Mouse (Mus musculus): ENCODE measurements around the gene Ifit3. TPM values are rescaled to one million over a fixed set of nuclear protein-coding genes. Genes with fewer than 3 reads are reported as not detected.
"Not testable (repeated sequence)": the region's sequence is repeated elsewhere in the genome, so short reads cannot be mapped to it uniquely, and the experiment has no call there.

Gene Ifit3
- total RNA-seq (2021) = 1 to 10 TPM; 3.8 to 4.0 TPM

DNA sequence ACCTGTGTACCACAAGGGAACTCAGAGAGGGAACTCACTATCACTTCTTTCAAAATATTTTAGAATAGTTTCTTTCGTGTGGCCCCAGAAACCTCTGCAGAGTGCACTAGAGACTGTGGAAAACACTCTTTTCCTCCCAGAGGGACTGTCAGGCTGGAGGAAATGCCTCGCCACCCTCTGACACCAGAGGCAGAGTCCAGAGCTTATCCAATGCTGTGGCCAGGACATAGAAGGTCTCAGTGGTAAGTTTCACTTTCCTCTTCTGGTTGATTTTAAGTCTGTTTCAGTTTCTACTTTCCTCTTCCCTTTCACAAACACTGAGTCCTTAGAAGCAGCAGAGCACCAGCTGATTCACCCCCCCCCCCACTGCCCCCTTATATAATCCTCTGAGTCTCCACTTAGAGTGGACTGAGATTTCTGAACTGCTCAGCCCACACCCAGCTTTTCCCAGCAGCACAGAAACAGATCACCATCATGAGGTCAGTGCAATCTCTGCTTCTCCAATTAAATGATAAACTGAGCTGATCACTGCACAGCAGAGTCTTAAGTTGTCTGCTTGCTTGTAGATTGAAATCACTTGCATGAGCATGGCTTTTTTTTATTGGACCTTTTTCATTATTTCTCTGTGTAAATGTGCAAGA lies at the start of gene Ifit3:
Gene Ifit3 (plus strand): TSS at position 406 of the 641 bp plus-strand sequence.
- intact Hi-C loops (cut with DNase I); DNase-seq (ENCODE audit: low spot score): not testable (repeated sequence)

DNA sequence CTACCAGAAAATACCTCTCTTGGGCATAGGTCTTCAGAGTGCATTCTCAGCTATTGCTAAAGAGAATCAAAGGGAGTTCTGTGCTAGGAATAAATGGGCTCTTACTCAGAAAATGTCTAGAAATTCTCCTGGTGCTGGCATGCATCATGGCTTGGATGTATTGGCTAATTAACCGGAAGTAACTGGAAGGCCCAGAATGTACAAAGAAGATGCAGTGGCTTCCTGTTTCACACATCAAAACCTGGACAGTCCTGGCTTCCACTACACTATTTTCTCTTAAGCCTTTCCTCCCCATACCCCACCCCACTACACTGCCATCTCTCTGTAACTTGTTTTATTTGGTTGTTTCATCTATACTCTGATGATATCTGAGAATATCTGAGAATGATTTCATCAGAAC lies 43.9 kb upstream of the Ifit3 start:
- DNase-seq (ENCODE audit: low spot score) = no peak
- intact Hi-C loops (cut with DNase I) = no loop called here

DNA sequence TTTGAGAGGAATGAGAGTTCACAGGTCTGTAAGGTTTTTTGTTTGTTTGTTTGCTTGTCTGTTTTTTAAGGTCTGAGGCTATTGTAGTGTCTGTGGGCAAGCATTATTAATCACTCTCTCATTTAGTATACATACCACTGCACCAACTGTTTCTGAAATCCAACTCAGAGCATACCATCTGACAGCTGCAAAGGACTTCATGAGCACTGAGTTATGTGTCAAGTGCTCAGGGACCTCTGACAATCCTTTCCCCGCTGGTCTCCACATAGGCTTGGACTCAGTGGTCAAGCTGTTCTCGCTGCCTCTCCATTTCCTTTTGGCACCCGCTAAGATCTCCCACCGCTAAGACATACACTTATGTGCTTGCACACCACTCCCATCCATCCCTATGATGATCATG lies 37.1 kb upstream of the Ifit3 start:
- intact Hi-C loops (cut with DNase I) = loop anchor here (5.0 to 10.0 kb wide), 2 partner anchors 229 to 304 kb away; no protein-coding TSS in a partner anchor
- DNase-seq (ENCODE audit: low spot score) = no peak

DNA sequence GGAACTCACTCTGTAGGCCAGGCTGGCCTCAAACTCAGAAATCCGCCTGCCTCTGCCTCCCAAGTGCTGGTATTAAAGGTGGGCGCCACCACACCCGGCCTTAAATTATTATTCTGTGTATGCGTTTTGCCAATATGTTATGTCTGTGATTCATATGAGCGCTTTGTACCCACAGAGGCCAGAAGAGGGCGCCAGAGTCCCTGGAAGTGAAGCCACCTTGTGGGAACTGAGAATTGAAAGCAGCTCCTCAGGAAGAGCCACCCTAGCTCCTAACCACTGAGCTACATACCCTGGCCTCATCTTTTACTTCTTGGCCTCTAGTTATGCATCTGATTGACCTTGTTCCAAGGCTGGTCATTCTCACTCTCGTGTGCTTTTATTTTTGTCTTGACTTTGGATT lies 35.4 kb upstream of the Ifit3 start:
- intact Hi-C loops (cut with DNase I) = loop anchor here (1.0 to 10.0 kb wide), 4 partner anchors 45 to 306 kb away; no protein-coding TSS in a partner anchor

DNA sequence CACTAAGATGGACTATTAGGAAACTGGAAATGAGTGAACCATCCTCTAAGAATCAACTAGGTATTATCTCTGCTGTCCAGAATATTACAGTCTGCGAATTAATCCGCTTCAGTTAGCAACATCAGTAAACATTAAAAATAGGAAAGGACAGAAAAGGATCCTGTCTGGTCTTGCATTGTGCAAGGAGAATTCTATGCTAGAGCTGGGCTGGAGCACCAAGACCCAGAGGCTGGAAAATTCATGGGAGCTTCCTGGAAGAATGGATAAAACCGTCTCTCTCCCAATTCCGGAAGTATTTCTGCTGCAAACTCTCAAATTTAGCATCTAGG lies 33.2 kb upstream of the Ifit3 start:
- intact Hi-C loops (cut with DNase I) = loop anchor here (2.0 kb wide), 1 partner anchor 215 kb away; no protein-coding TSS in a partner anchor
- no peak for DNase-seq (ENCODE audit: low spot score)

More for the DNA sequence above, 35.4 kb upstream of the Ifit3 start:
- peak; percentile 58 for DNase-seq (ENCODE audit: low spot score)

DNA sequence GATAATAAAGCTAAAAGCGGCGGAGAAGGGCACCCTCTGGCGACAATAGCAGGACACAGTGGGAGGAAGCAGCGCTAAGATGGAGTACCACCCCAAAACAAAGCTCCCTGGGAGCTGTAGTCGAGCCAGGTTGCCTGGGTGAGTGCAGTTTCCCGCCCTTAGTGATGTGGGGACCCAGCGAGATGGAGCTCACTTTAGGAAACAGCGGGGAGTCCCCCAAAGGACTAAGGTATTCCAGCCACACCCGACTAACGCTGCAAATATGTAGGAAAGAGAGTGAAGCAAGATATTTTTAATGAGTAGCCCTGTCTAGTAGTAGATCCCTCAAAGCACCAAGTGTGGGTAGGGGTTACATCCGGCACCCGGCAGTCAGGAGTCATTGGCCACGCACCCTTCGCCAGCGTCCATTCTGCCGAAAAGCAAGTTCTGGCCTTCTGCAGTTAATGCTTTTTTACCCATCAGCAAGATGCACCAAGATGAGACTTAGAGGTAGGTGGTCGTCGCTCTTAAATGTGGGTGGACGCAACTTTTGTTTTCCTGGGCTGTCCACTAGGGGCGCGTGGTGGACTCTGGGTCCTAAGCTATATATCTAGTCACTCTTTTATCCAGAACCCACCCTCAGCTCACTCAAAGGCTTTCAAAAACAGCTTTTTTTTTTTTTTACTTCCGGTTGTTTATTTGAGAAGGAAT lies 32.7 kb upstream of the Ifit3 start, which contains the start of gene Ifit2:
Gene Ifit2 (plus strand): TSS at position 161 of the 690 bp plus-strand sequence.
- intact Hi-C loops (cut with DNase I) = loop anchor here (2.0 kb wide), 1 partner anchor 216 kb away; no protein-coding TSS in a partner anchor

DNA sequence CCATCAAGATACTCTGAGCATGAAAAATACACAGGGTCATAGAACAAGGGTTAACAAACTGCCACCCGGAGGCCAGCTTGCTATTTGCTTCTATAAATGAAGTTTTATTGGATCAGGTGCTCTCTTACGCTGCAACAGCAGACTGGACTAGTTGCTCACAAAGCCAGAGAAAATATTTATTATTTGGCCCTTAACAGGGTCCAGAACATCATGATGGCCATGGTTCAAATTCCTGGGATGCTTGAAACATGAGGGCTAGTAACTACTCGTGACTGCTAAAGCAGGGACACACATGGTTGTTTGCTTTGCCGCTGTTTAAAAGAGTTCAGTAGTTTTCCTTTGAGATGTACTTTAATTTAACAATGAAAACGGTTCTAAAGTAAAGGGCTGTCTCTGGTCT lies 31.4 kb upstream of the Ifit3 start:
- intact Hi-C loops (cut with DNase I) = loop anchor here (2.0 kb wide), 1 partner anchor 217 kb away; no protein-coding TSS in a partner anchor

More for the DNA sequence above, 32.7 kb upstream of the Ifit3 start, which contains the start of gene Ifit2:
- peak; percentile 53 for DNase-seq (ENCODE audit: low spot score)

DNA sequence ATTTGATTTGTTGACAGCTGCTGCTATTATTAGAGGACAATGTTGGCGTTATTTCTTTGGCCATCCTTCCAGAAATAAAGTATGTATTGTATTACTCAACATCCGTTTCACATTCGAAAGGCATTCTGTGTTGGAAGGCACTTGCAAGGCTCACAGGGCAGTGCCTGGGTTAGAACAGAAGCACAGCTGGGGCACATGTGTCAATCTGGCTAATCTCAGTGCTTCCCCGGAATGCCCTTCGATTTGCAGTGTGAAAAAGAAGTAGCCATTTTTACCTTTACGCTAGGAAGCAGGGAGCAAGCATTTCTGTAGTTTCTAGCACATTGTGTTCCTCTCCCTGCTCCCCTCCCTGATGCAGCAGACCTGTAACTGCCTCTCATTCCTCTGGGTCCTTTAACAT lies 30.3 kb upstream of the Ifit3 start:
- intact Hi-C loops (cut with DNase I) = no loop called here
- no peak for DNase-seq (ENCODE audit: low spot score)

More for the DNA sequence above, 31.4 kb upstream of the Ifit3 start:
- DNase-seq (ENCODE audit: low spot score) = no peak

DNA sequence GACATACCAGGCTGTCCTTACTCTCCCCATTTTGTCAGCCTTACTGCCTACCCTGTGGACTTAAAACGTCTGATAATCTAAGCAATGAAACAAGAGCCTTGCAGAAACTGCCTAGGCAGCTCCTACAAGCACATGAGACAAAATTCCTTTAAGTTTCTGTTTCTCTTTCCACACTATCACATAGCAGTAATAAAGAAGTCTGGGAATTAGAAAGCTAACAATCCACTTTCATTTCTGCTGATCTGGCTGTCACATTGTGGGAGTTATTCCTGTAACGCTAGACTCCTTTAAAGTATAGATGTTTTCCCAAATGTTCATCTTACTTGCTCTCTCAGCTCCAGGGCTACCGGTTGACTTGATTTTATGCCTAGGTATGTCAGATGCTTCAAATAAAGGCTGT lies 29.8 kb upstream of the Ifit3 start:
- intact Hi-C loops (cut with DNase I) = no loop called here
- no peak for DNase-seq (ENCODE audit: low spot score)

DNA sequence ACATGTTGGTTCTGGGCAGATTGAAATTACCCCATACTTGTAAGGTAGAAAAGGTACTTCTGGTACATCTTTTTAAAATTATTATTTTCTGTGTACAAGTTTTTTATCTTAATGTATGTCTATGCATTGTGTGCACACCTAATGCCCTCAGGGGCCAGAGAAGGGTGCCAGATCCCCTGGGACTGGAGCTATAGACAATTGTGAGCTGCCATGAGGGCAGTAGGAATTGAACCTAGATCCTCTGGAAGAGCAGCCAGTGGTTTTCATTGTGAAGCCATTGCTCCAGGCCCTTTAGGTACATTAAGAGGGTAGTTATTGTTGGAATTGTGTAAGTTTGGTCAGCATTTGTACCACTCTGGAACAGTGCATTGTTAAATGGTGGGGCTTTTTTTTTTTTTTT lies 29.3 kb upstream of the Ifit3 start:
- intact Hi-C loops (cut with DNase I) = no loop called here
- no peak for DNase-seq (ENCODE audit: low spot score)

DNA sequence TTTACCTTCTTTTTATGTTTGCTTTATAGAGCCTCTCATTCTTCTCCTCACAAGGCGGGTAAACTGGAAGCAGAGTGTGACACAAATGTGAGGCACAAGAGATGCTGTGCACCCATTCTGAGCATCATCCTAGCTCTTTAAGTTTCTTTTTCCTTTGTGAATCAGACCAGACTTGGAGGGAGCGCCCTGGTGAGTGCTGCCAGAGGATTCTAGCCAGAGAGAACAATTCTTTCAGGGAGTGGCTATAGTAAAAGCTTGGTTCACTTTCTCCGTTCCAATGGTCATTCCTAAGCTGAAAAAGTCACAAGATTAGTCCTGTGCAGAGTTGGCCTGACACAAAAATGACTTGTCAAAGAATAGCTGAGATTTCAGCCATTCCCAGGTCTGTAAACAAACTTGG lies 26.7 kb upstream of the Ifit3 start:
- intact Hi-C loops (cut with DNase I) = no loop called here

DNA sequence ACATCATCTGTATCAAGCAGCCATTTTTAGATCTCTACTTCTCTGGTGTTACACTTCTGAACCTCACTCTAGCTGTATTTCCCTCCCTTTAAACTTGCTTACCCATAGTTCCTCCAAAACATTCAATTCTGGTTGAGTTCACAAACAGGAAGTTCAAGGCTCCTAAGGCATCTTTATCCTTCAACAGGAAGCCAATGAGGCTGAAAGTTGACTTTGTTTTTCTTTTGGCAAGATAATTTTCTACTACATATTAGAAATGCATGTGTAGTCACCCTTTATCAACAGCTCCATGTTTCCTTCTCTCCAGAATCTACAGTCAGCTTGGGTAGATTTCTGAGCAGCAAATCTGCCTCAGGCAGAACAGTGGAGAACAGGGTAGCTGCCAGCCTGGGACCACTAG lies 20.8 kb upstream of the Ifit3 start:
- intact Hi-C loops (cut with DNase I) = no loop called here
- DNase-seq (ENCODE audit: low spot score) = no peak

More for the DNA sequence above, 26.7 kb upstream of the Ifit3 start:
- DNase-seq (ENCODE audit: low spot score) = peak; percentile 31

DNA sequence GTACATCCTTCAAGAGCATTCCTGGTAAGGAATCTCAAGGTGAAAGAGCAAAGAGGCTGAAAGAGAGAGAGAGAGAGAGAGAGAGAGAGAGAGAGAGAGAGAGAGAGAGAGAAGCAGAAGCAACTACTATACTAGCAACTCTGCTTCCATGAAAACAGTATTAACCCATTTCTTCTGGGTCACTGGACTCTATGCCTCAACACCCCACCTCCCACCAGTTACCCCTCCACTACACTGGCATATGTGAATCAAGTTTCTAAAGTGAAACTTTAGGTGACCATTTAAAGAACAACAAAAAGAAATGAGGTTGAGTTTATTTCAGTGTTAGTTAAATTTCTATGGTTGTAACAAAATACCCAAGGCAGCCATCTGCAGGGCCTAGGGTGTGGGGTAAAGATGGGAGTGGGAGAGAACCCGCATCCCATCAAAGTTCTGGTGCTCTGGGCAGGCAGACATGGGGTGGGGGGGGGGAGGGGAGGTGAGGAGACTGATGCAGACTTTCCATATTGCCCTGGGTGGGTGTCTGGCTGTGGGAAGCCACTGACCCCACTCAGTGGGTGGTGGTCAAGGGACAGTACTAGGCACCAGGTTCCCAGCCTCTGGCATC lies 17.1 kb upstream of the Ifit3 start:
- no peak for DNase-seq (ENCODE audit: low spot score)
- intact Hi-C loops (cut with DNase I) = no loop called here

DNA sequence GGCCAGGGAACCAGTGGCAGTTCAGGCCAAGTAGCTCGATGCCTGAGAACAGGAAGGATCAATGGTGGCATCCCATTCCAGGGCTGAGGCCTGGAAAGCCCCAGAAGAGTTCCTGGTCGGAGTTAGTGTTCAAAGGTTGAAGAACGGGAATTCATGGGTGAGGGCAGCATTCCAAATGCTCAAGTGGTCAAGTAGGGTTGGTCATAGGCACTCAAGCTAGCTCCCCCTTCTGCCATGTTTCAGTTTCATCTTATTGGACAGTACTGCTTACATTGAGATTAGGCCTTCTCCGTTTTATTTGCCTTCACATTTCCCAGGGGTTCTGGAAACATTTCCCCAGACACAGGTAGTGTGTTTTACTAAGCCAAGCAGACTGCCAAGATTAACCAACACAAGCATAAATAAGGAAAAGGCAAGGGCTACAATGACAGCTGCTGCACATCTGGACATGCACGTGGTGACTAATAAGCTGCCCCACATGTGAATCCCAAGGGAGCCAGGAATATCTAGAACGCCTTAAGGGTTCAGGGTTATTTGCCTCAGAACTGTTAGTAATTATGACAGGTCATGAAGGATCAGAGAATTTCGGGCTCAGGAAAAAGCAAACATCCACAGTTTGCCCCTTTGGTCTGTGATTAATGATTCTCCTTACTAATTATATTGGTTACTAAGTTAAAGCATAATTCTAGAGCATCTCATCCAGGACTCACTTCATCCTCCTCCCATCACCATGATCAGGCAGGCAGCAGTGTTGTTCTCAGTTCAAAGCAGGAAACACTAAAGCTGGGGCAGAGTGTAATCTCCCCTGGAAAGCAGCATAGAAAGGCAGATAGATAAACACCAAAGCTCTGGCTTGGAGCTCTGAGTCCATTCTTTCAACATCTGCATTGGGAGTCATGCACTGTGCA lies 14.1 kb upstream of the Ifit3 start:
- intact Hi-C loops (cut with DNase I) = no loop called here
- no peak for DNase-seq (ENCODE audit: low spot score)

DNA sequence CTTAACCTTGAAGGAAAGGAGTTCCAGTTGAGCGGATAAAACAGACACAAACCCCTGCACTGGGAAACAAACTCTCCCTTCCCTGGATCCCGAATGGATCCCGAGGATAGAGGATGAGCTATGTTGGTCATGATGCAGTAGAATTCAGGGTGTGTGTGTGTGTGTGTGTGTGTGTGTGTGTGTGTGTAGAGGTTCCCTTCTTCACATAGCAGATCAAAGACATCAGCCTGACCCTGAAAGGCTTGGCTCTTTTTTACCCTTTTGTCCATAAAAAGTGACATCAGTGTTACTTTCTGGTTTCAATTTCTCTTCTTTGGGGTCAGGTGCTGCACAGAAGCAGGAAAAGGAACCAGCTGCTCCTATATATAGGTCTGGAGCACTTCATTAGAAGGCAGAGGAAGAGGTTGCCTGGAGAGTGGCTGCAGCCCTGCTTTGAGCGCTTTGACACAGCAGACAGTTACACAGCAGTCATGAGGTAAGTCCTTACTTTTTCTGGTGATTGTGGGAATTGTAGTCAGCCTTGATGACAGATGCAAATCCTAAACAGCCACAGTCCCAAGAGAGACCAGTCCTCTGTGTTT lies 13.3 kb upstream of the Ifit3 start:
- intact Hi-C loops (cut with DNase I) = no loop called here
- no peak for DNase-seq (ENCODE audit: low spot score)

DNA sequence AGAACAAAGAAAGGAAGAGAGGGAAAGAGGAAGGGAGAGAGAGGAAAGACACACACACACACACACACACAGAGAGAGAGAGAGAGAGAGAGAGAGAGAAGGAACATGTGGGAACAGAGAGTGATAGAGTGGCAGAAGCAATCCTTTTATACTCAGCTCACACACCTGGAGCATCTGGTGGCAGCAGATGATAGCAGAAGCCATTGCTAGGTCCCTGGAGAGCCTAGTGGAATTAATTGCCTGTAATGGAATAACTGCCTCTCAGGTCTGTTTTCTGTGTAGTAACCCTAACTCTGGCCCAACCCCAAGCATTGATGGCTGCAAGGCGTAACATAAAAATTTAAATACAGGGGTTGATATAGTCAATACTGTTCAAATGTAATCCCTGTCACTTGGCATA lies 12.3 kb upstream of the Ifit3 start:
- intact Hi-C loops (cut with DNase I) = no loop called here
- DNase-seq (ENCODE audit: low spot score) = no peak

DNA sequence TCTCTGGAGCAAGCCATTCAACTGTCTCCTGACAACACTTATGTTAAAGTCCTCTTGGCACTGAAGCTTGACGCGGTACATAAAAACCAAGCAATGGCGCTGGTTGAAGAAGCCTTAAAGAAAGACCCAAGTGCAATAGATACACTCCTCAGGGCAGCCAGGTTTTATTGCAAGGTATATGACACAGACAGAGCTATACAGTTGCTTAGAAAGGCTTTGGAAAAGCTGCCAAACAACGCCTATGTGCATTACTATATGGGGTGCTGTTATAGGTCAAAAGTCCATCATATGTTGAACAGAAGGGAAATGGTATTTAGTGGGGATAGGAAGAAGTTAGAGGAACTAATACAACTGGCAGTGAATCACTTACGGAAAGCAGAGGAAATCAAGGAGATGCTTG lies 9.7 kb upstream of the Ifit3 start:
- intact Hi-C loops (cut with DNase I) = no loop called here
- no peak for DNase-seq (ENCODE audit: low spot score)

DNA sequence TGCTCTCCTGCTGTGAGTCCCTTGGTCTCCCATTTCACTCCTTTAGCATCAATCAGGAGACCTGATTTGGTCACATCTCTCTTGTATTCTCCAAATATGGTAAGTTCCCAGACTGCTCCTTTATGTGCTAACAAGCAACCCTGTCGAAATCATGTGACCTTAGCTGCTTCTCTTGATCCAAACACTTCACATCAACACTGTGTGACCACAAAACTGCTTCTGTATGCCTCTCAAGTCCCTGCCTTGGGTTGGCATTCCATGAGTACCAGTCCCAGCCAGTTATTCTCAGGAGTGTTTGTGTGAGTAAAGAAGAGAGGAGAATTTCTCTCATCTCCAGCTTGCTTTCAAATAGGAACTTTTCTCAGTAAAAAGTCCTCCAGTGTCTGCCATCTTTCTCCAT lies 6.2 kb upstream of the Ifit3 start:
- DNase-seq (ENCODE audit: low spot score) = no peak
- intact Hi-C loops (cut with DNase I) = no loop called here

DNA sequence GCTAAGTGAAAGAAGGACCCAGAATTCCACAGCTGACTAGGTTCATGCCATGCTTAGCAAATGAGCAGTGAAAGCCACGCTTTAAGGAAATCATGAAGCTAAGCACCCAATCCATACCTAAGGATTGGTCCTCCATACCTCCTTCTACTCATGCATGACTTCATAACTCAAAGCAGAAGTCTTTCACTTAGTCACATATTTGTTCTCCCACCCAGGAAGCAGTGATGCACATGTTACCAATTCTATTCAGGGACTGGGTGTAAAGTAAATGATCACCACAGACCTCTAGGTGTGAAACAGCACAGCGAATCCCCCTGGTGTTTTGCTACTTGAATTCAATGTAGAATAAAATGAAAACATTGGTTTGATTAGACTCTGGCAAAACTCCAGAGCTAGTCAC lies 635 bp upstream of the Ifit3 start:
- intact Hi-C loops (cut with DNase I); DNase-seq (ENCODE audit: low spot score): not testable (repeated sequence)
